Mouse (Mus musculus): Measurements from ENCODE around the gene Dgcr6.

Gene Dgcr6

DNA sequence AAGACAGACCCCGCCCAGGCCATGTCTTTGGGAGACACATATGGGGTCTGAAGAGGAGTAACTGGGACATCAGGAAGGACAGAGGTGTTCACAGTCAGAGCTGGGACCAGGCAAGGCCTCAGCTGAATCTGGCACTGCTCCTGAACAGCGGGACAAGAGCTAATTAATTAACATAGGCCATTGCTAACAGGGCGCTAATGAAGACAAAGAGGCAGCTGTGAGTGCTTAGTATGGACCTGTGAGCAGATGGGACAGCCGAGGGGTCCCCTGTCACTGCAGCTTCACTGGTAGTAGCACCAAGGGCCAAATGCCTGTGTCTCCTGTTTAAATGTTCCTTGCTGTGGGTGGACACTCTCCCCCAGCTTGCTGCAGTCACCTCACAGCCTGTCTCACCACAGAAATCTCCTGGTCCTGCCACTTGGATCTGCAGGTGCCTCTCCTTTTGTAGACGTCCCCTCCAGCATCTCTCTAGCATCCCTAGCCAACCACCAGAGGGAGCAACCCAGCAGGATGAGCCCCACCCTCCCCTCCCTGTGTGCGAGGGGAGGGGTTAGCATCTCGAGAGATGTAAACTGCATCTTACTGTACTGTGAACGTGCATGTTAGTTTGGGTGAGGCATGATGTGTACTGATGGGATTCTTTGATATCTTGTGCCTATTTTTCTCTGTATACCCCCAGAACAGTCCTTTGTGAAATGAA lies 66.5 kb downstream of the Dgcr6 start:
- no peak for DNase-seq (ENCODE audit: low read depth, low spot score)
